Mouse (Mus musculus) cerebellum, postnatal 10 days (tissue): ENCODE data around the gene Fam83f.

Experiments
- DNase-seq, 2 experiments: peaks; one replicate each; pipeline ENCODE4 v3.0.0; 2021; ENCODE audit warnings: mixed read lengths in 2 of 2

Fam83f gene

DNA sequence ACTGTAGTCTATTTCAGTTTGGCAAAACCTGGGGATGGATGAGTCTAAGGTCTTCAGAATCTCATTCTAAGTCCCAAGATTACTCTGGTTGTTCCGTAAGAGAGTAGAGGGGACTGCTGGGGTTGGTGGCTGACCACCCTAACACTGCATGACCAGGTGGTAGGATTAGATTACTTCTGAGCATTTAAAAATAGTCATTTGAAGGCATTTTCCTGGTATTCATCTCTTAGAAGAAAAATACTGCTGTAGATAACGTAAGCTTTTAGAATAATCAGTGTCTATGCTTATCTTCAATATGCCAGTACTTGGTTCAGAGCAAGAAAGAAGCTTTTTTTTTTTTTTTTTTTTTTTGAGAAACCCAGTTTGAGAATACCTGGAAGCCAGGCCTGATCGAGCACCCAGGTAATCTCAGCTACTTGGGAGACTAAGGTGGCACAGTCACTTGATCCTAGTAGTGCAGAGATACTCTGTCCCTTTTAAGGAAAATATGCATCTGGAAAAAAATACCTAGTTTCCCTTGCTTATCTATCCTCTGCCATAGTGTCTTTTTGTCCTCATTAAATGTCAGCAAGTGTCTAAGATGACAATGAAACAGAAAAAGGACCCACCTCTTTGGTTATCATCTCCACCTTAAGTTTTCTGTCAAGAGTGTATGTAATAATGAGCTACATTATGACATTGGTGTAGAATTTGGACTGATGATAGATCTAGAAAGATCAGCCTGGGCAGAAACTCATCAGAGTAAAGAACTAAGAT lies 73.2 kb downstream of the Fam83f start:
- no peak for DNase-seq

DNA sequence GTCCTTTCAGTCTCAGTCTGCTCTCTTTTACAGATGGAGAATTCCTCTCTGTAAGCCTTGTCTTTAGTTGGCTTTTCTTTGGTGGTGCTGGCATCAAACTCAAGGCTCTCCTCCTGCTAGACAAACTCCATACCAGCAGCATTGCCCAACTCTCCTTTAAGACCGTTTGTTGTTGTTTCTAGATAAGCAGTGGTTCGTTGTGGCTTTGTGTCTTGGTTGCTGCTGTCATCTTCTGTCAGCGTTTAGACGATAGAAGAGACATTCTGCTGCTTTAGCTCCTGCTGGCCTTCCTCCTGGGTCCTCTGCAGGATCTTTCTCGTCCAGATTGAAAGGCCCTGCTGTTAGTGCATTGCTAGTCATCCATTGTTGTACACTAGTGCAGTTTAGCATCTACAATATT lies 77.3 kb downstream of the Fam83f start:
- DNase-seq: no peak
